Mouse (Mus musculus): ENCODE measurements at regions not wholly inside any gene's neighbourhood (a gene's known extent, or its start where the extent isn't known, plus 50 kb on each side); places are given as distances from the start of the nearest gene placed in this dataset. TPM values are rescaled to one million over a fixed set of nuclear protein-coding genes. Genes with fewer than 3 reads are reported as not detected.

DNA sequence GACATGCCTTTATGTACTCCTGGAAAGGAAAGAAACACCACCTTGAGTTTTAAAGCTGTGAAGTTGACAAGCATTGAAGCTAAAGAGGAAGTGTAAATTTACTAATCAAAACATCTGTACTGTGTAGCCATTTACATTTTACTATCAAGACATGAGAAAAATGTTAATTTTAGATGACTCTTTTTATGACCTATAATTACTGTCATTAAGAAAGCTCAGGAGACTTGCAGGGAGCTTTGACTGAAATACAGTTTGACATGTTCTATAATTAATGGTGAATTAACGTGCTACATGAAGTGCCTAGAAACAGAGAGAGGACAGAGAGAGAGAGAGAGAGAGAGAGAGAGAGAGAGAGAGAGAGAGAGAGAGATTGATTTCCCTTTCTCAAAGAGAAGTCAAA lies 432.8 kb downstream of the Gm8797 start:
- H3K4me3 ChIP-seq (ENCODE audit: low read depth, low read length): no peak overlapping the region
- no peaks in the 10 kb centered on the region for H3K27me3 ChIP-seq (ENCODE audit: control insufficient read depth, insufficient read depth, low read length)
- DNase-seq (ENCODE audit: low spot score, missing footprints) (no peak), ATAC-seq (ENCODE audit: low FRiP score) (no peak)
- H3K4me1 ChIP-seq (ENCODE audit: control insufficient read depth, insufficient read depth, low read length): no peaks in the 10 kb centered on the region
- 81% methylated on average over 1 of the region's 1 CpGs for WGBS
- no peaks in the 10 kb centered on the region for H3K9me3 ChIP-seq (ENCODE audit: control insufficient read depth, low read length)
- H3K36me3 ChIP-seq (ENCODE audit: control insufficient read depth, insufficient read depth, low read length): no peaks in the 10 kb centered on the region
- H3K27ac ChIP-seq (ENCODE audit: low read depth, low read length): no peak overlapping the region
- no peak overlapping the region for H3K4me2 ChIP-seq
- no peak overlapping the region for H3K9ac ChIP-seq (ENCODE audit: low read length)

GRCm38 (mm10) chr3:6204656-6205055 lies 415.6 kb downstream of the 1700008P02Rik start:
- Histone ChIP-seq H3K27ac (ENCODE audit: low read depth, low read length) (no peak overlapping the region), H3K4me2 (no peak overlapping the region), H3K4me3 (ENCODE audit: low read depth, low read length) (no peak overlapping the region), H3K36me3 (ENCODE audit: control insufficient read depth, insufficient read depth, low read length) (no peaks in the 10 kb centered on the region), H3K4me1 (ENCODE audit: control insufficient read depth, insufficient read depth, low read length) (no peaks in the 10 kb centered on the region), H3K27me3 (ENCODE audit: control insufficient read depth, insufficient read depth, low read length) (no peaks in the 10 kb centered on the region), H3K9ac (ENCODE audit: low read length) (no peak overlapping the region), H3K9me3 (ENCODE audit: control insufficient read depth, low read length) (no peaks in the 10 kb centered on the region)
- WGBS: 79% methylated on average over 2 of the region's 2 CpGs
- no peak for ATAC-seq (ENCODE audit: low FRiP score)
- no peak for DNase-seq (ENCODE audit: low spot score, missing footprints)

DNA sequence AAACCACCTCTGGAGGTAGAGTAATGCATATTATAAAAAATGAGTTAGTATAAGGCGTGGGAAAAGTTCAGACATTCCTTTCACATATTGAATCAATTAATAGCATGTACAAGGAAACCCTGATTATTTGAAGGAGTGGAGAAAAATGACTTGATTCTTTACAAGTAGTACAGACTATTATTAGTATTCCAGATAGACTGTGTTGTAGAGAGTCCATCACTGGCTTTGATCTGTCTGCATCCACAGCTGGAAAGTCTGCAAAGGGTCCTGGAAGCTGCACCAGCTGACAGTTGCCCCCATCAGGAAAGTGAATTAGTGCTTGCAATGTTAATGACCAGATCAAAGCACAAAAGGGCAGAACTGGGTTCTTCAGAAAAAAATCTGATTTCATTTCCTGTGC lies 391.6 kb downstream of the 1700008P02Rik start:
- Histone ChIP-seq H3K27ac (ENCODE audit: low read depth, low read length) (no peak overlapping the region), H3K27me3 (ENCODE audit: control insufficient read depth, insufficient read depth, low read length) (no peaks in the 10 kb centered on the region), H3K36me3 (ENCODE audit: control insufficient read depth, insufficient read depth, low read length) (no peaks in the 10 kb centered on the region), H3K9me3 (ENCODE audit: control insufficient read depth, low read length) (no peaks in the 10 kb centered on the region; the same call in 1 of the 2 replicates), H3K4me1 (ENCODE audit: control insufficient read depth, insufficient read depth, low read length) (no peaks in the 10 kb centered on the region), H3K4me3 (ENCODE audit: low read depth, low read length) (no peak overlapping the region), H3K4me2 (no peak overlapping the region), H3K9ac (ENCODE audit: low read length) (no peak overlapping the region)
- ATAC-seq (ENCODE audit: low FRiP score) (no peak), DNase-seq (ENCODE audit: low spot score, missing footprints) (no peak)
- 68% methylated on average over 1 of the region's 1 CpGs for WGBS

Small RNA genes lying in the stretch of these regions (microRNA-seq; reads per million reads assigned to microRNA genes)
- gene Gm25144: not detected
- gene Gm25352: not detected
